Mouse (Mus musculus) CH12.LX (cell line): ENCODE data around the gene Ptprs. TPM values are rescaled to one million over a fixed set of nuclear protein-coding genes. Genes with fewer than 3 reads are reported as not detected.

Source experiments
- DNase-seq: peaks from one replicate; pipeline ENCODE4 v3.0.0-alpha.2; 2013; ENCODE audit errors: extremely low read depth
- H3K27ac ChIP-seq: 2 replicates; pipeline ENCODE4 v1.5.1; 2012; ENCODE audit warnings: low read depth, mild to moderate bottlenecking, control low read depth, moderate library complexity; ENCODE audit not compliant: insufficient read depth
- H3K27me3 ChIP-seq: replicated peaks from 2 replicates; pipeline ENCODE3; 2012; ENCODE audit warnings: inconsistent platforms
- H3K36me3 ChIP-seq, 2 experiments: replicated peaks in 1 of 2; 2 replicates each; pipeline versions ENCODE3 to v1.6.1; 2012; ENCODE audit warnings: inconsistent platforms in 1 of 2, low read length in 1 of 2, mild to moderate bottlenecking in 1 of 2, mixed read lengths in 1 of 2, moderate library complexity in 1 of 2; ENCODE audit not compliant: control insufficient read depth in 1 of 2, insufficient read depth in 1 of 2
- H3K4me1 ChIP-seq, 2 experiments: 2 replicates each; pipeline ENCODE4 v1.6.1; 2012; ENCODE audit warnings: inconsistent platforms in 1 of 2, moderate library complexity in 1 of 2; ENCODE audit not compliant: insufficient read depth in 2 of 2, control insufficient read depth in 1 of 2
- H3K4me2 ChIP-seq: 2 replicates; pipeline ENCODE4 v1.6.1; 2012; ENCODE audit warnings: low read depth, mild to moderate bottlenecking, control low read depth; ENCODE audit not compliant: poor library complexity, insufficient read depth, severe bottlenecking
- H3K4me3 ChIP-seq, 3 experiments: fragments of 150-350 bp in 1 of 3; sonication (generic) in 1 of 3; replicated peaks in 1 of 3; 2 replicates each; pipeline versions ENCODE3 to v1.5.1; 2011 to 2012; ENCODE audit warnings: low read depth in 2 of 3, low read length in 2 of 3, mild to moderate bottlenecking in 2 of 3, moderate library complexity in 2 of 3, control low read depth in 1 of 3, improper control_type of control experiment in 1 of 3, inconsistent platforms in 1 of 3, mixed read lengths in 1 of 3; ENCODE audit not compliant: poor library complexity in 1 of 3
- H3K79me2 ChIP-seq: replicated peaks from 2 replicates; pipeline ENCODE4 v1.6.1; 2012; ENCODE audit warnings: mild to moderate bottlenecking, moderate library complexity; ENCODE audit not compliant: control insufficient read depth, poor library complexity, insufficient read depth, severe bottlenecking; ENCODE audit errors: extremely low read depth
- H3K9ac ChIP-seq: 2 replicates; pipeline ENCODE4 v1.6.1; 2012; ENCODE audit warnings: low read depth, mild to moderate bottlenecking, control low read depth, moderate library complexity; ENCODE audit not compliant: insufficient read depth
- H3K9me3 ChIP-seq: replicated peaks from 2 replicates; pipeline ENCODE3; 2012; ENCODE audit warnings: low read length, inconsistent platforms, mixed read lengths
- BHLHE40 ChIP-seq: IDR thresholded peaks from 2 replicates; pipeline ENCODE4 v1.6.1; 2011; ENCODE audit warnings: mild to moderate bottlenecking, low read depth, low read length, improper control_type of control experiment
- CHD1 ChIP-seq: IDR thresholded peaks from 2 replicates; pipeline ENCODE4 v1.6.1; 2012; ENCODE audit warnings: low read depth, low read length, improper control_type of control experiment, inconsistent platforms
- CHD2 ChIP-seq: IDR thresholded peaks from 2 replicates; pipeline ENCODE4 v1.6.1; 2011; ENCODE audit warnings: low read length, improper control_type of control experiment
- E2F4 ChIP-seq: IDR thresholded peaks from 2 replicates; pipeline ENCODE4 v1.6.1; 2011; ENCODE audit warnings: low read depth, low read length, improper control_type of control experiment; ENCODE audit not compliant: insufficient replicate concordance
- ELF1 ChIP-seq: IDR thresholded peaks from 2 replicates; pipeline ENCODE4 v1.6.1; 2014; ENCODE audit warnings: low read depth, mild to moderate bottlenecking, inconsistent platforms, low read length, improper control_type of control experiment
- EP300 ChIP-seq: IDR thresholded peaks from 2 replicates; pipeline ENCODE4 v1.6.1; 2011; ENCODE audit warnings: low read length, improper control_type of control experiment
- ETS1 ChIP-seq: conservative IDR thresholded peaks from 2 replicates; pipeline ENCODE4 v1.6.1; 2012; ENCODE audit warnings: low read depth, mild to moderate bottlenecking, inconsistent platforms, low read length, improper control_type of control experiment, moderate library complexity
- GABPA ChIP-seq: IDR thresholded peaks from 2 replicates; pipeline ENCODE4 v1.6.1; 2012; ENCODE audit warnings: low read depth, low read length, improper control_type of control experiment, inconsistent platforms; ENCODE audit not compliant: insufficient replicate concordance
- JUND ChIP-seq: conservative IDR thresholded peaks from 2 replicates; pipeline ENCODE4 v1.6.1; 2011; ENCODE audit warnings: low read depth, low read length, improper control_type of control experiment
- KAT2A ChIP-seq: IDR thresholded peaks from 2 replicates; pipeline ENCODE4 v1.6.1; 2012; ENCODE audit warnings: low read length, improper control_type of control experiment, inconsistent platforms; ENCODE audit not compliant: insufficient replicate concordance
- MAX ChIP-seq: IDR thresholded peaks from 2 replicates; pipeline ENCODE4 v1.6.1; 2011; ENCODE audit warnings: low read length, improper control_type of control experiment
- MXI1 ChIP-seq: IDR thresholded peaks from 2 replicates; pipeline ENCODE4 v1.6.1; 2011; ENCODE audit warnings: mild to moderate bottlenecking, low read depth, low read length, improper control_type of control experiment
- MYC ChIP-seq: IDR thresholded peaks from 2 replicates; pipeline ENCODE4 v1.6.1; 2011; ENCODE audit warnings: low read depth, mild to moderate bottlenecking, improper control_type of control experiment, low read length
- NELFE ChIP-seq: IDR thresholded peaks from 2 replicates; pipeline ENCODE4 v1.6.1; 2011; ENCODE audit warnings: low read depth, low read length, improper control_type of control experiment
- NRF1 ChIP-seq: IDR thresholded peaks from 2 replicates; pipeline ENCODE4 v1.6.1; 2014; ENCODE audit warnings: low read depth, mild to moderate bottlenecking, inconsistent platforms, low read length, improper control_type of control experiment, moderate library complexity
- PAX5 ChIP-seq: IDR thresholded peaks from 2 replicates; pipeline ENCODE4 v1.6.1; 2012; ENCODE audit warnings: low read length, inconsistent platforms, mixed read lengths
- POLR2AphosphoS2 ChIP-seq: IDR thresholded peaks from 2 replicates; pipeline ENCODE4 v1.6.1; 2011; ENCODE audit warnings: low read depth, low read length, improper control_type of control experiment
- RCOR1 ChIP-seq: conservative IDR thresholded peaks from 2 replicates; pipeline ENCODE4 v1.6.1; 2012; ENCODE audit warnings: low read depth, mild to moderate bottlenecking, inconsistent platforms, low read length, improper control_type of control experiment
- SIN3A ChIP-seq: IDR thresholded peaks from 2 replicates; pipeline ENCODE4 v1.6.1; 2012; ENCODE audit warnings: low read length, improper control_type of control experiment, inconsistent platforms
- SMC3 ChIP-seq: IDR thresholded peaks from 2 replicates; pipeline ENCODE4 v1.6.1; 2011; ENCODE audit warnings: low read depth, low read length, improper control_type of control experiment
- USF1 ChIP-seq: IDR thresholded peaks from 2 replicates; pipeline ENCODE4 v1.6.1; 2014; ENCODE audit warnings: low read depth, mild to moderate bottlenecking, inconsistent platforms, low read length, improper control_type of control experiment
- ZC3H11A ChIP-seq: IDR thresholded peaks from 2 replicates; pipeline ENCODE4 v1.6.1; 2012; ENCODE audit warnings: low read depth, mild to moderate bottlenecking, inconsistent platforms, low read length, improper control_type of control experiment
- ZKSCAN1 ChIP-seq: IDR thresholded peaks from 2 replicates; pipeline ENCODE4 v1.6.1; 2012; ENCODE audit warnings: low read depth, inconsistent platforms, low read length, improper control_type of control experiment, borderline replicate concordance
- ZNF384 ChIP-seq: IDR thresholded peaks from 2 replicates; pipeline ENCODE4 v1.6.1; 2012; ENCODE audit warnings: low read depth, low read length, improper control_type of control experiment, inconsistent platforms
- dilution Hi-C: fragments of 300-500 bp; cut with MboI; formaldehyde crosslinking; loops from 2 replicates; pipeline ENCODE4 v1.14.3; 2020; ENCODE audit warnings: low sequenced_read_pairs; ENCODE audit not compliant: extremely low pct_unique_long_range_greater_than_20kb, extremely low pct_ligation_motif_present
- in situ Hi-C: fragments of 300-500 bp; cut with MboI; formaldehyde crosslinking; loops from 3 replicates; pipeline ENCODE4 v1.14.3; 2019; ENCODE audit warnings: low sequenced_read_pairs, low pct_ligation_motif_present, low pct_unique_long_range_greater_than_20kb, mixed read lengths
- polyA plus RNA-seq: library from polyadenylated mRNA; unstranded; fragments of >175 nt; gene quantifications from 2 replicates; pipeline ENCODE4 v1.2.1, GENCODE M21; 2012; ENCODE audit warnings: low read depth; ENCODE audit not compliant: insufficient read length
- total RNA-seq, 2 experiments: library from RNA; depleted of rRNA; stranded (reverse); fragments of 300-350 nt in 1 of 2; fragments of >200 nt in 1 of 2; gene quantifications; 2 replicates each; pipeline ENCODE4 v1.2.3; 2012 to 2014

Gene Ptprs
- total and polyA plus RNA-seq, 3 experiments, result 11.3 to 41.1 (median 27.0) TPM

DNA sequence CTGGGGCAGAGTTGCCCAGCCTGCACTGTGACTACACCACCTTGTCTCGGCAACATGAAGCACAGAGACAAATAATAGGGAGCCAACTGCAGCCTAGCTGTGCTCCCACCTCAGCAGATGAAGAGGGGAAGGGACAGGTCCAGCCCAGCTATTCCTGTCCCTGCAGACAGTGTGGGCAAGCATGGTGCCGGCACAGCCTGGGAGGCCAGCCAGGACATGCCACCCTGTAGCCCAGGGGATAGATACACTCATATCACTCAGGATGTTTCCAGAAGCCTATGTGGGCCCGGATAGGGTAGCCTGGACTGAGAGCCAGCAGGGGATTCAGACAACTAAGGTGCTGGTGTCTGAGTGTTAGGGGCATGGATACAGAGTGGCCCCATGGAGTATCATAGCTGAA is 76.1 kb downstream of the Ptprs start:
- Histone ChIP-seq H3K9me3 (no peaks in the 10 kb centered on the region), H3K4me1 (peaks cover 2 to 17% of the 10 kb centered on the region in 2 experiments; a peak in 2 of 4 replicates), H3K27ac (no peak overlapping the region), H3K27me3 (no peaks in the 10 kb centered on the region), H3K4me3 (no peak overlapping the region), H3K36me3 (peaks cover 48 to 88% of the 10 kb centered on the region in 2 experiments), H3K4me2 (no peak overlapping the region), H3K79me2 (no peaks in the 10 kb centered on the region), H3K9ac (no peak overlapping the region)
- no peak for DNase-seq
- in situ Hi-C loops (no loop called here), dilution Hi-C loops (no loop called here)
- TF ChIP-seq JUND, result no peak
- no peak for TF ChIP-seq MXI1
- no peak for TF ChIP-seq SIN3A
- no peak for TF ChIP-seq ZNF384
- no peak for TF ChIP-seq BHLHE40
- TF ChIP-seq KAT2A, result no peak
- no peak for TF ChIP-seq RCOR1
- no peak for TF ChIP-seq NRF1
- no peak for TF ChIP-seq ZC3H11A
- TF ChIP-seq SMC3, result no peak
- no peak for TF ChIP-seq CHD1
- no peak for TF ChIP-seq EP300
- TF ChIP-seq NELFE, result no peak
- no peak for TF ChIP-seq ZKSCAN1
- no peak for TF ChIP-seq PAX5
- TF ChIP-seq ELF1, result no peak
- no peak for TF ChIP-seq POLR2AphosphoS2

DNA sequence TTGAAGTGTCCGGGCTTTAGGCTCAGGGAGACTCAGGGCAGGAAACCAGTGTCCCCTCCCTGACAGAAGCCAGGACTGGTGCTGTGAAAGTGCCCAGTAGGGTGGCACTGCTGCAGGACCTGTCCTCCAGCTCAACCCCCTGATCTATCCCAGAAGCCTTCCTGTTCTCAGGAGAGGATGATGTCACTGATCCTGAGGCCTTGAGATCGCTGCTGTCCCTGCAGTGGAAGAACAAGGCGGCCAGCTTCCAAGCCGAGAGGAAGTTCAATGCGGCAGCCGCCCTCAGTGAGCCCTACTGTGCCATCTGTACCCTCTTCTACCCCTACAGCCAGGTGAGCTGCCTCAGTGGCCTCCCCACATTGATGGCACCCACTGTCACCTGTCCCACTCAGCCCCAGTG is 80.2 kb downstream of the Ptprs start:
- no peaks in the 10 kb centered on the region for H3K79me2 ChIP-seq
- H3K27me3 ChIP-seq, result no peaks in the 10 kb centered on the region
- peaks cover 50 to 100% of the 10 kb centered on the region in 2 experiments for H3K36me3 ChIP-seq
- TF ChIP-seq GABPA, result no peak
- no peak for TF ChIP-seq USF1
- TF ChIP-seq SMC3, result no peak
- no peak for TF ChIP-seq ZKSCAN1
- TF ChIP-seq CHD2, result no peak
- no peak for TF ChIP-seq ETS1
- no peak for TF ChIP-seq E2F4
- no peak for TF ChIP-seq NRF1
- no peak for TF ChIP-seq SIN3A
- no peak for TF ChIP-seq NELFE
- TF ChIP-seq MAX, result no peak
- TF ChIP-seq MYC, result no peak
- TF ChIP-seq, all 38 proteins: peak for 0
- H3K4me3 ChIP-seq, result no peak overlapping the region
- H3K4me1 ChIP-seq, result no peaks in the 10 kb centered on the region
- H3K4me2 ChIP-seq, result no peak overlapping the region
- no peak for DNase-seq
- no peak overlapping the region for H3K27ac ChIP-seq
- H3K9me3 ChIP-seq, result no peaks in the 10 kb centered on the region
- in situ Hi-C loops (no loop called here), dilution Hi-C loops (no loop called here)
- H3K9ac ChIP-seq, result no peak overlapping the region
